Mouse (Mus musculus) liver, embryonic 13.5 days (tissue): ENCODE measurements around the gene Krt4. TPM values are rescaled to one million over a fixed set of nuclear protein-coding genes. Genes with fewer than 3 reads are reported as not detected.

Experiments used
- ATAC-seq: fragments of 200-750 bp; cut with Nextera tagmentation; 2 replicates; pipeline ENCODE4 v1.8.0; 2017; ENCODE audit warnings: low read depth, mild to moderate bottlenecking, moderate number of reproducible peaks, moderate library complexity
- DNase-seq: peaks from one replicate; pipeline ENCODE4 v3.0.0; 2022
- H3K27ac ChIP-seq: fragments of 300-500 bp; sonication (generic); 2 replicates; pipeline ENCODE4 v1.5.1; 2015; ENCODE audit warnings: moderate library complexity, mild to moderate bottlenecking, inconsistent platforms
- H3K27me3 ChIP-seq: fragments of 300-500 bp; sonication (generic); 2 replicates; pipeline ENCODE4 v1.6.1; 2015; ENCODE audit warnings: mild to moderate bottlenecking, inconsistent platforms
- H3K36me3 ChIP-seq: fragments of 300-500 bp; sonication (generic); 2 replicates; pipeline ENCODE4 v1.6.1; 2015; ENCODE audit warnings: mild to moderate bottlenecking, inconsistent platforms
- H3K4me1 ChIP-seq: fragments of 300-500 bp; sonication (generic); replicated peaks from 2 replicates; pipeline ENCODE4 v1.6.1; 2015; ENCODE audit warnings: inconsistent platforms
- H3K4me2 ChIP-seq: fragments of 300-500 bp; sonication (generic); 2 replicates; pipeline ENCODE4 v1.6.1; 2015; ENCODE audit warnings: inconsistent platforms, mild to moderate bottlenecking, moderate library complexity
- H3K4me3 ChIP-seq: fragments of 300-500 bp; sonication (generic); replicated peaks from 2 replicates; pipeline ENCODE4 v1.5.1; 2015; ENCODE audit warnings: mild to moderate bottlenecking, inconsistent platforms
- H3K9ac ChIP-seq: fragments of 300-500 bp; sonication (generic); 2 replicates; pipeline ENCODE4 v1.6.1; 2015; ENCODE audit warnings: mild to moderate bottlenecking, inconsistent platforms
- H3K9me3 ChIP-seq: fragments of 300-500 bp; sonication (generic); replicated peaks from 2 replicates; pipeline ENCODE4 v1.6.1; 2016; ENCODE audit warnings: inconsistent platforms
- WGBS: fragments of 180-500 bp; shearing (Covaris S2); methylation state at CpG from one replicate; pipeline ENCODE4 v1.1.7; 2015; ENCODE audit not compliant: insufficient replicate concordance; 5-methylcytosine and 5-hydroxymethylcytosine counted together
- microRNA-seq: library from miRNA; unstranded; fragments of <30 nt; microRNA quantifications from one replicate; pipeline ENCODE4, GENCODE M21; 2016
- polyA plus RNA-seq: library from polyadenylated mRNA; unstranded; fragments of >200 nt; fragmentation: Nextera tagmentation; extraction: Ambion mirVana; gene quantifications from 2 replicates; pipeline ENCODE4 v1.2.1, GENCODE M21; 2015

Krt4 gene
- polyA plus RNA-seq, 1 experiment from 2014 or later, result 0.32 TPM

DNA sequence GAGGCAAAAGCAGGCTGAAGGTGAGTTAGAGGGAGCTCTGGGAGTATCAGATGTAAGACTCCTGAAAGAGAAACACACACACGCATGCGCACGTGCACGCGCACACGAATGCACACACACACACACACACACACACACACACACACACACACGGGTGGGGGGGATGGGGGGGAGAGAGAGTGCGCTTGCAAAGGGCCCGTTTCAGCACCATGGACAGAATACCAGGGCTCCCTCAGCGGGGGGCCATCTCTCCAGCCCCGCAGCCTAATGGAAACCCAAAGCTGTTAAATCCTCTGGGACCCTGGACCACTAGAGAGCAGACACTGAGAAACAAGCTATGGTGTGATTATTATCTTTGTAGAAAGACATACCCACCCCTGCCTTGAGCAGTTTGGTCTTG, 44.8 kb downstream of the Krt4 start:
- Histone ChIP-seq H3K36me3 (no peaks in the 10 kb centered on the region), H3K4me3 (no peak overlapping the region), H3K9ac (no peak overlapping the region), H3K4me2 (no peak overlapping the region), H3K27me3 (0 out of 2 replicates have a peak, but pooled peaks cover 3% of the 10 kb centered on the region), H3K27ac (no peak overlapping the region), H3K4me1 (no peaks in the 10 kb centered on the region), H3K9me3 (no peaks in the 10 kb centered on the region)
- ATAC-seq, result no peak
- no peak for DNase-seq
- WGBS, result 21% methylated on average over 11 of the region's 11 CpGs

GRCm38 (mm10) chr15:101878041-101878440, 46.5 kb downstream of the Krt4 start:
- no peak for DNase-seq

GRCm38 (mm10) chr15:101874383-101874782, 50.2 kb downstream of the Krt4 start:
- Histone ChIP-seq H3K4me1 (no peaks in the 10 kb centered on the region), H3K4me2 (no peak overlapping the region), H3K27me3 (0 out of 2 replicates have a peak, but pooled peaks cover 11% of the 10 kb centered on the region), H3K4me3 (no peak overlapping the region), H3K9ac (no peak overlapping the region), H3K9me3 (no peaks in the 10 kb centered on the region), H3K27ac (no peak overlapping the region), H3K36me3 (no peaks in the 10 kb centered on the region)
- DNase-seq (no peak), ATAC-seq (no peak)
- 46% methylated on average over 1 of the region's 1 CpGs for WGBS

More at GRCm38 (mm10) chr15:101878041-101878440, 46.5 kb downstream of the Krt4 start:
- no peak overlapping the region for H3K9ac ChIP-seq
- H3K36me3 ChIP-seq, result no peaks in the 10 kb centered on the region
- H3K4me2 ChIP-seq, result no peak overlapping the region
- H3K9me3 ChIP-seq, result no peaks in the 10 kb centered on the region
- H3K4me3 ChIP-seq, result no peak overlapping the region
- 0 out of 2 replicates have a peak, but pooled peaks cover 3% of the 10 kb centered on the region for H3K27me3 ChIP-seq
- no peak overlapping the region for H3K27ac ChIP-seq
- H3K4me1 ChIP-seq, result no peaks in the 10 kb centered on the region
- no peak for ATAC-seq
- 37% methylated on average over 2 of the region's 2 CpGs for WGBS

DNA sequence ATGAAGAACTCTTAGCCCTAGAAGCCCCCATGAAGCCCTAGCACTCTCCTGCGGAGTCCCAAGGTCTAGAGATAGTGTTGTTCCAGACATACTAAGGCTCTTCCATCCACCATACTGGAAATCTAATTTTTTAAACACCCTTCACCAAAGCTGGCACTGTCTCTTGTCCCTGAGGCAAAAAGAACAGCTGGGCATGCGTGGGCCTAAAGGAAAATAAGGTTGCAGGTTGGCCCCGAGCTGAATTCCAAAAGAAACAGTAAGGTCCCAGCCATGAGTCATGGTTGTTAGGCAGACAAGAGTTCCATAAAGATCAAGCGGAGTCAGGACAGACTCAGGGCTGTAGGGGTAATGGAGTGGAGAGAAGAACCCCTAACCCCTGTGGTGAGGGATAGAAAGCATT, 51.3 kb downstream of the Krt4 start:
- Histone ChIP-seq H3K9me3 (no peaks in the 10 kb centered on the region), H3K27ac (no peak overlapping the region), H3K4me2 (no peak overlapping the region), H3K4me3 (no peak overlapping the region), H3K36me3 (no peaks in the 10 kb centered on the region), H3K4me1 (no peaks in the 10 kb centered on the region), H3K27me3 (0 out of 2 replicates have a peak, but pooled peaks cover 11% of the 10 kb centered on the region), H3K9ac (no peak overlapping the region)
- 63% methylated on average over 4 of the region's 4 CpGs for WGBS
- ATAC-seq (no peak), DNase-seq (no peak)

- WGBS, result 30% methylated on average over 6 of the region's 6 CpGs
- no peak within 1 kb of the TSS for H3K9ac ChIP-seq
- H3K4me1 ChIP-seq, result no peaks in the 10 kb centered on the region
- H3K27me3 ChIP-seq, result 0 out of 2 replicates have a peak, but pooled peaks cover 11% of the 10 kb centered on the region
- no peak within 1 kb of the TSS for H3K27ac ChIP-seq
- no peak within 1 kb of the TSS for H3K4me2 ChIP-seq
- no peaks in the 10 kb centered on the region for H3K36me3 ChIP-seq
- no peak within 1 kb of the TSS for H3K4me3 ChIP-seq
- no peaks in the 10 kb centered on the region for H3K9me3 ChIP-seq
- ATAC-seq (no peak), DNase-seq (no peak)
Observed at GRCm38 (mm10) chr15:101869431-101869830, 55.1 kb downstream of the Krt4 start, which contains the start of gene Krt77. TSS of gene Krt77 (minus strand) at chr15:101869705.

Small RNA genes lying within 50 kb of the gene (microRNA-seq; reads per million reads assigned to microRNA genes)
- gene Gm44356, result not detected

Other genes with a start within 250 kb of the Krt4 start
- gene Krt6b, start 244.4 kb downstream of the Krt4 start, polyA plus RNA-seq, result not detected in 2 replicates
- 0.05 and 0.09 TPM in 2 replicates for gene Krt6a, start 230.4 kb downstream of the Krt4 start, polyA plus RNA-seq
- gene Krt5, start 211.8 kb downstream of the Krt4 start, polyA plus RNA-seq, result 0.63 and 0.69 TPM in 2 replicates
- gene Krt71, start 181.6 kb downstream of the Krt4 start, polyA plus RNA-seq, result not detected in 2 replicates
- not detected in 2 replicates for gene Krt72, start 138.3 kb downstream of the Krt4 start, polyA plus RNA-seq
- gene Krt73, start 122.4 kb downstream of the Krt4 start, polyA plus RNA-seq, result not detected in 2 replicates
- not detected in 2 replicates for gene Krt2, start 106.6 kb downstream of the Krt4 start, polyA plus RNA-seq
- not detected in 2 replicates for gene Krt1, start 73.9 kb downstream of the Krt4 start, polyA plus RNA-seq
- gene Krt77, start 55.0 kb downstream of the Krt4 start, polyA plus RNA-seq, result not detected in 2 replicates
- not detected in 2 replicates for gene Krt76, start 31.8 kb downstream of the Krt4 start, polyA plus RNA-seq
- gene Krt79, start 15.6 kb upstream of the Krt4 start, polyA plus RNA-seq, result not detected in 2 replicates
- gene Krt78, start 29.6 kb upstream of the Krt4 start, polyA plus RNA-seq, result 0.03 TPM in 1 of 2 replicates, not detected in the other
- 89.5 and 107 TPM in 2 replicates for gene Krt8, start 79.7 kb upstream of the Krt4 start, polyA plus RNA-seq
- 81.8 and 85.0 TPM in 2 replicates for gene Krt18, start 103.4 kb upstream of the Krt4 start, polyA plus RNA-seq
- 67.5 and 79.6 TPM in 2 replicates for gene Eif4b, start 149.0 kb upstream of the Krt4 start, polyA plus RNA-seq
- gene Tns2, start 175.7 kb upstream of the Krt4 start, polyA plus RNA-seq, result 4.4 and 5.0 TPM in 2 replicates
- gene Spryd3, start 211.5 kb upstream of the Krt4 start, polyA plus RNA-seq, result 13.1 and 13.7 TPM in 2 replicates
- gene Igfbp6, start 219.6 kb upstream of the Krt4 start, polyA plus RNA-seq, result 1.1 and 1.2 TPM in 2 replicates
- gene Soat2, start 225.8 kb upstream of the Krt4 start, polyA plus RNA-seq, result 31.0 and 31.3 TPM in 2 replicates